Mouse (Mus musculus): Measurements from ENCODE around the gene Gm44. TPM values are rescaled to one million over a fixed set of nuclear protein-coding genes. Genes with fewer than 3 reads are reported as not detected.
"Not testable (repeated sequence)": the region's sequence is repeated elsewhere in the genome, so short reads cannot be mapped to it uniquely, and the experiment has no call there.

The Gm44 gene
- polyA plus RNA-seq (2015; fragmentation: Nextera tagmentation; extraction: Ambion mirVana) = not detected in 2 replicates

DNA sequence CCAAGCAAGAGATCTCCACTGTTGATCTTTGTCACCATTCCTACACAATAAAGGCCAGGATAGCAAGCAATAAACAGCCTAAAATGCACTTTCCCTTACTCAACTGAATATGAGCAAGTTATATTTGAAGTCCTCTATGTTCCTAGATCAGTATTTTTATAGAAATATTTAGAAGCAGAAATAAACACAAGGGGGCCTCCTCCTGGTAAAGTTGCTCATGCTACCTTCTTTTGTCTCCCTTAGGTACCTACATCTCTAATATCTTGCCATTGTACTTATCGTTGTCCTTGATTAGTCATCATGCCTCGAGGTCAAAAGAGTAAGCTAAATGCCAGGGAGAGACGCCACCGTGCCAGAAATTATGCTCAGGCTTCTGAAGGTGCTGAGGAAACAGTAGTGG lies at the start of gene Gm44:
Gene Gm44 (plus strand): TSS at position 301 of the 400 bp plus-strand sequence.
- no peaks in the 10 kb centered on the region for H3K36me3 ChIP-seq
- H3K27me3 ChIP-seq = no peaks in the 10 kb centered on the region
- H3K9me3 ChIP-seq = no peaks in the 10 kb centered on the region
- no peak within 1 kb of the TSS for H3K27ac ChIP-seq
- ATAC-seq = no peak
- H3K4me1 ChIP-seq (replicated peaks) = no peaks in the 10 kb centered on the region
- H3K4me2 ChIP-seq (replicated peaks) = no peak within 1 kb of the TSS
- H3K9ac ChIP-seq (replicated peaks) = no peak within 1 kb of the TSS
- 92% methylated on average over 4 of the region's 4 CpGs for WGBS
- H3K4me3 ChIP-seq (replicated peaks) = no peak within 1 kb of the TSS

DNA sequence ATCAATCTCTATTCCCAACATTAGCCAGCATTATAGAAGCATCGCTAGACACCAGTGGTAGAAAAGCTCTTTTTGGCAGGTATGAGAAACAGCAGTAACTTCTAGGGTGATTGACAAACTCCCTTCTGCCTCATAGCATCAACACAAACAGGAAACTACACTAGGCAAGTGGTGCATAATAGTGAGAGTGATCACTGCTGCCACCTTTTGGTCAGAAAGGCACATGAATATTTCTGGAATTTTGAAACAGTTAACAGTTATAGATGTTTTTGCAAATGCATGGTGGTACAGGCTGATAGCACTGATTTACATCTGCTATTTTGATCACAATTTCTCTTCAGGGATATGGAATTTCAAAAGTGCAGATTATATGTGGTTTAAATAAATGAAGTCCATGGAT lies 36.0 kb downstream of the Gm44 start:
- no peak overlapping the region for H3K27ac ChIP-seq
- H3K4me1 ChIP-seq (replicated peaks) = no peaks in the 10 kb centered on the region
- no peaks in the 10 kb centered on the region for H3K36me3 ChIP-seq
- no peak overlapping the region for H3K4me3 ChIP-seq (replicated peaks)
- H3K4me2 ChIP-seq (replicated peaks) = no peak overlapping the region
- 52% methylated on average over 1 of the region's 1 CpGs for WGBS
- H3K9me3 ChIP-seq = no peaks in the 10 kb centered on the region
- no peak overlapping the region for H3K9ac ChIP-seq (replicated peaks)
- H3K27me3 ChIP-seq = no peaks in the 10 kb centered on the region
- ATAC-seq = no peak

DNA sequence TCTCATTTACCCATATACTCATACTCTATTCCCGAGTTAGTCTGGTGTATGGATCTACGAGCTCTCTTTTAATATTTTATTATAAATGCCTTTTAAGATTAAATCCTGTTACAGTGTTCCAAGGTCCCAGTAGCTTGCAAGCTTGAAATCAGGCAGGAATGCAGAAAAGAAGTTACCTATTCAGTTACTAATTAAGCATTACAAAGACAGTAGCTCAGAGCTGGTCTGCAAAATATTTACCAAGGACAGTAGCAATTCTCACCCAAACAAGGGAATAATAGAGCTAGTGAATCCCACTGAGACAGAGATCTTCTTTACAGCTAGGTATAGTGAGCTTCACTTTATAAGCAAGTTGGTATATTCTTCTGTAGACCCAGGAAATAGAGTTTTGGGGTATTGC lies 46.3 kb downstream of the Gm44 start:
- H3K36me3 ChIP-seq; H3K4me2 ChIP-seq (replicated peaks); ATAC-seq; H3K27ac ChIP-seq; H3K9ac ChIP-seq (replicated peaks); H3K9me3 ChIP-seq; H3K27me3 ChIP-seq; H3K4me3 ChIP-seq (replicated peaks); H3K4me1 ChIP-seq (replicated peaks): not testable (repeated sequence)
- WGBS = 66% methylated on average over 2 of the region's 2 CpGs
